11 mouse cellular contexts compared by ENCODE assay signal in the genomic region with DNA sequence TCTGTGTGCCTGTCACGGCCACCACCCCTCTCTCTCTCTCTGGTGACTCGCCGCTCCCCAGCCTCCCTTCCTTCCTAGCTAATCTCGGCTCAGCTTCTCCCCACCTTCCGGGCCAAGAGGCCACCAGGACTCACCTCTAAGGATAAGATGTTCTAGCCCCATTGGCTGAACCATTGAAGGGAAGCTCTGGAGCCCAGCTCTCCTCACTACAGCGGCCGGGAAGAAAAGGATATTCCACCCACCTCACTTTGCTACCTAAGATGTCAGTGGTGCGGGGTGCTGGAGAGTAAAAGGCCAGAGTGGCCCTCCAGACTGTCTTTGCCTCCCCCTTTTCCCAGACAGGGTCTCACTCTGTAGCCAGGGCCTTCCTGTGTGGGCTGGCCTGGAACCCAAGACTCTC. TPM values are rescaled to one million over a fixed set of nuclear protein-coding genes. Genes with fewer than 3 reads are reported as not detected.
DNase-seq lines count a peak whose midpoint lies in the region; ATAC-seq and TF ChIP-seq lines count a peak whose summit lies in the region.
"Had no signal": no experiment of that assay in that cellular context is flagged by ENCODE, and none has a peak within 500 bp of the region (broad histone marks: within the 10 kb centered on the region; RNA-seq: fewer than 3 reads in every experiment).

Gene Tulp1 (minus strand): TSS at position 101 of the 400 bp plus-strand sequence.

- no peak for ATAC-seq in liver, embryonic 12.5 days
- ATAC-seq in liver, postnatal 0 days, result no peak
- ATAC-seq in forebrain, embryonic 13.5 days, result no peak
- ATAC-seq in intestine, postnatal 0 days, result no peak
- no peak for ATAC-seq in neural tube, embryonic 14.5 days (ENCODE audit: low read depth)

- H3K27ac ChIP-seq in liver, embryonic 12.5 days, result no peak within 1 kb of the TSS
- H3K27ac ChIP-seq in liver, postnatal 0 days (ENCODE audit: low read depth), result no peak within 1 kb of the TSS
- H3K27ac ChIP-seq in forebrain, embryonic 13.5 days, result no peak within 1 kb of the TSS
- H3K27ac ChIP-seq in intestine, postnatal 0 days (ENCODE audit: low read depth, low read length), result no peak within 1 kb of the TSS
- H3K27ac ChIP-seq in neural tube, embryonic 14.5 days (ENCODE audit: low read depth, low read length), result no peak within 1 kb of the TSS

- no peak for DNase-seq in liver, postnatal 0 days
- DNase-seq in embryo, embryonic 10.5 days (ENCODE audit: low spot score), result no peak
- DNase-seq in thymus, postnatal 36 days, result no peak
- DNase-seq in adrenal gland, postnatal 4 days (ENCODE audit: low spot score in 2 of 2), result no peak
- DNase-seq: embryo, embryonic 11 days; gastrocnemius, postnatal 10 days; lung, postnatal 14 days had no signal

- TF ChIP-seq EP300 in liver, postnatal 0 days (IDR thresholded peaks at IDR 0.05; ENCODE audit: low read depth), result no peak

- H3K9ac ChIP-seq in liver, embryonic 12.5 days, result no peak within 1 kb of the TSS
- H3K9ac ChIP-seq in liver, postnatal 0 days (replicated peaks), result no peak within 1 kb of the TSS
- peak within 1 kb of the TSS; percentile 12; the same call in 1 of the 2 replicates for H3K9ac ChIP-seq in forebrain, embryonic 13.5 days
- H3K9ac ChIP-seq in intestine, postnatal 0 days (ENCODE audit: low read depth, low read length), result no peak within 1 kb of the TSS
- no peak within 1 kb of the TSS for H3K9ac ChIP-seq in neural tube, embryonic 14.5 days (replicated peaks; ENCODE audit: low read depth, low read length)

- WGBS in liver, embryonic 12.5 days (ENCODE audit: insufficient replicate concordance), result 20% methylated on average over 8 of the region's 8 CpGs
- 48% methylated on average over 7 of the region's 8 CpGs for WGBS in liver, postnatal 0 days (ENCODE audit: insufficient replicate concordance)
- WGBS in forebrain, embryonic 13.5 days, result 12% methylated on average over 8 of the region's 8 CpGs
- 38% methylated on average over 8 of the region's 8 CpGs for WGBS in intestine, postnatal 0 days
- WGBS in neural tube, embryonic 14.5 days, result 18% methylated on average over 7 of the region's 8 CpGs

- no peaks in the 10 kb centered on the region for H3K9me3 ChIP-seq in liver, embryonic 12.5 days (replicated peaks)
- H3K9me3 ChIP-seq in liver, postnatal 0 days (ENCODE audit: low read length), result no peaks in the 10 kb centered on the region
- no peaks in the 10 kb centered on the region for H3K9me3 ChIP-seq in forebrain, embryonic 13.5 days (replicated peaks)
- H3K9me3 ChIP-seq in intestine, postnatal 0 days (ENCODE audit: control insufficient read depth), result no peaks in the 10 kb centered on the region
- H3K9me3 ChIP-seq in neural tube, embryonic 14.5 days (ENCODE audit: control insufficient read depth, low read length), result no peaks in the 10 kb centered on the region

- H3K36me3 ChIP-seq in liver, embryonic 12.5 days, result no peaks in the 10 kb centered on the region
- H3K36me3 ChIP-seq in liver, postnatal 0 days (replicated peaks; ENCODE audit: insufficient read depth, low read length), result no peaks in the 10 kb centered on the region
- no peaks in the 10 kb centered on the region for H3K36me3 ChIP-seq in forebrain, embryonic 13.5 days (ENCODE audit: poor library complexity, severe bottlenecking)
- H3K36me3 ChIP-seq in intestine, postnatal 0 days (ENCODE audit: control insufficient read depth, insufficient read depth), result no peaks in the 10 kb centered on the region
- no peaks in the 10 kb centered on the region for H3K36me3 ChIP-seq in neural tube, embryonic 14.5 days (ENCODE audit: control insufficient read depth, insufficient read depth, low read length)

- peaks cover 72% of the 10 kb centered on the region for H3K27me3 ChIP-seq in liver, embryonic 12.5 days (replicated peaks)
- H3K27me3 ChIP-seq in liver, postnatal 0 days (ENCODE audit: insufficient read depth, low read length), result peaks cover 52% of the 10 kb centered on the region
- H3K27me3 ChIP-seq in forebrain, embryonic 13.5 days, result peaks cover 64% of the 10 kb centered on the region
- peaks cover 32% of the 10 kb centered on the region for H3K27me3 ChIP-seq in intestine, postnatal 0 days (replicated peaks; ENCODE audit: control insufficient read depth, insufficient read depth, low read length)
- peaks cover 41% of the 10 kb centered on the region for H3K27me3 ChIP-seq in neural tube, embryonic 14.5 days (ENCODE audit: control insufficient read depth, insufficient read depth, low read length)

- H3K4me1 ChIP-seq in liver, embryonic 12.5 days, result peaks cover 40% of the 10 kb centered on the region
- peaks cover 5% of the 10 kb centered on the region; the same call in 1 of the 2 replicates for H3K4me1 ChIP-seq in liver, postnatal 0 days (ENCODE audit: insufficient read depth)
- H3K4me1 ChIP-seq in forebrain, embryonic 13.5 days, result peaks cover 23% of the 10 kb centered on the region
- peaks cover 5% of the 10 kb centered on the region; the same call in 1 of the 2 replicates for H3K4me1 ChIP-seq in intestine, postnatal 0 days (replicated peaks; ENCODE audit: control insufficient read depth, insufficient read depth, low read length)
- peaks cover 10% of the 10 kb centered on the region for H3K4me1 ChIP-seq in neural tube, embryonic 14.5 days (ENCODE audit: control insufficient read depth, insufficient read depth, low read length)

- H3K4me2 ChIP-seq in liver, embryonic 12.5 days, result peak within 1 kb of the TSS; percentile 43
- no peak within 1 kb of the TSS for H3K4me2 ChIP-seq in liver, postnatal 0 days (ENCODE audit: low read depth, low read length)
- peak within 1 kb of the TSS; percentile 47 for H3K4me2 ChIP-seq in forebrain, embryonic 13.5 days
- H3K4me2 ChIP-seq in intestine, postnatal 0 days (replicated peaks; ENCODE audit: low read depth), result no peak within 1 kb of the TSS
- peak within 1 kb of the TSS; percentile 32; the same call in 1 of the 2 replicates for H3K4me2 ChIP-seq in neural tube, embryonic 14.5 days (ENCODE audit: low read depth, low read length)

- no peak for TF ChIP-seq CTCF in liver, postnatal 0 days (IDR thresholded peaks at IDR 0.05; ENCODE audit: low read depth)
- TF ChIP-seq CTCF in intestine, postnatal 0 days (IDR thresholded peaks at IDR 0.05; ENCODE audit: low read depth), result no peak

- H3K4me3 ChIP-seq in liver, embryonic 12.5 days, result peak within 1 kb of the TSS; percentile 7; the same call in 1 of the 2 replicates
- no peak within 1 kb of the TSS for H3K4me3 ChIP-seq in liver, postnatal 0 days (ENCODE audit: low read depth, low read length)
- H3K4me3 ChIP-seq in forebrain, embryonic 13.5 days, result peak within 1 kb of the TSS; percentile 14
- peak within 1 kb of the TSS; percentile 11; the same call in 1 of the 2 replicates for H3K4me3 ChIP-seq in intestine, postnatal 0 days (ENCODE audit: low read depth, low read length)
- no peak within 1 kb of the TSS for H3K4me3 ChIP-seq in neural tube, embryonic 14.5 days (ENCODE audit: low read depth, low read length)

RNA-seq across cellular contexts. Expression of gene Tulp1, which starts in this region (rescaled TPM):
- 1.4 and 1.6 TPM in 2 replicates for polyA plus RNA-seq in liver, embryonic 12.5 days (2016; fragmentation: Nextera tagmentation; extraction: Ambion mirVana)
- polyA plus RNA-seq in liver, postnatal 0 days (2015; fragmentation: Nextera tagmentation; extraction: Ambion mirVana), result 0.18 and 0.33 TPM in 2 replicates
- polyA plus RNA-seq in forebrain, embryonic 13.5 days (2015; fragmentation: Nextera tagmentation; extraction: Ambion mirVana), result 1.4 and 1.7 TPM in 2 replicates
- 1.2 and 1.4 TPM in 2 replicates for polyA plus RNA-seq in intestine, postnatal 0 days (2015; fragmentation: Nextera tagmentation; extraction: Ambion mirVana)
- polyA plus RNA-seq in neural tube, embryonic 14.5 days (2014; fragmentation: Nextera tagmentation; extraction: Ambion mirVana), result 0.66 and 0.89 TPM in 2 replicates
- total RNA-seq in adrenal gland, postnatal 4 days (2021), result 1 to 10 TPM in 1 of 2 experiments, under 1 TPM in 1; 0.62 to 1.5 TPM

Comparison
In these comparisons a context has a peak if more than half of its experiments do, and no peak if none do; other contexts are left out.
1. H3K4me2 ChIP-seq: peak in liver, embryonic 12.5 days (single experiment), forebrain, embryonic 13.5 days (single experiment) and neural tube, embryonic 14.5 days (single experiment); none in liver, postnatal 0 days (single experiment) and intestine, postnatal 0 days (single experiment).
2. H3K4me3 ChIP-seq: peak in liver, embryonic 12.5 days (single experiment), forebrain, embryonic 13.5 days (single experiment) and intestine, postnatal 0 days (single experiment); none in liver, postnatal 0 days (single experiment) and neural tube, embryonic 14.5 days (single experiment).